Mouse (Mus musculus) limb, embryonic 10.5 days (tissue): ENCODE measurements around the gene Cela1. TPM values are rescaled to one million over a fixed set of nuclear protein-coding genes. Genes with fewer than 3 reads are reported as not detected.

Source experiments
- microRNA-seq: library from miRNA; unstranded; fragments of <30 nt; microRNA quantifications from one replicate; pipeline ENCODE4, GENCODE M21; 2017
- polyA plus RNA-seq: library from polyadenylated mRNA; unstranded; fragments of >200 nt; fragmentation: Nextera tagmentation; extraction: Ambion mirVana; gene quantifications from 2 replicates; pipeline ENCODE4 v1.2.1, GENCODE M21; 2016

The Cela1 gene
- polyA plus RNA-seq, 1 experiment from 2014 or later: 0.74 TPM

Small RNAs within 50 kb of the gene (microRNA-seq; reads per million reads assigned to microRNA genes)
- not detected for gene Mir6961

Other genes with a start within 250 kb of the Cela1 start
- 29.7 and 31.4 TPM in 2 replicates for gene Letmd1, start 218.9 kb downstream of the Cela1 start, polyA plus RNA-seq
- gene Csrnp2, start 192.4 kb downstream of the Cela1 start, polyA plus RNA-seq: 24.8 and 28.2 TPM in 2 replicates
- 29.9 and 44.5 TPM in 2 replicates for gene Tfcp2, start 135.9 kb downstream of the Cela1 start, polyA plus RNA-seq
- 1.1 and 2.9 TPM in 2 replicates for gene Pou6f1, start 87.9 kb downstream of the Cela1 start, polyA plus RNA-seq
- 189 and 195 TPM in 2 replicates for gene Dazap2, start 72.6 kb downstream of the Cela1 start, polyA plus RNA-seq
- 5.0 and 6.7 TPM in 2 replicates for gene Smagp, start 51.0 kb downstream of the Cela1 start, polyA plus RNA-seq
- 2.6 and 3.5 TPM in 2 replicates for gene Bin2, start 18.4 kb downstream of the Cela1 start, polyA plus RNA-seq
- 0.11 and 0.26 TPM in 2 replicates for gene Galnt6, start 41.5 kb upstream of the Cela1 start, polyA plus RNA-seq
- 7.1 and 9.7 TPM in 2 replicates for gene Slc4a8, start 73.8 kb upstream of the Cela1 start, polyA plus RNA-seq
- gene Scn8a, start 181.9 kb upstream of the Cela1 start, polyA plus RNA-seq: 3.9 and 4.3 TPM in 2 replicates